Mouse (Mus musculus): ENCODE data around the gene Tnfrsf18. TPM values are rescaled to one million over a fixed set of nuclear protein-coding genes. Genes with fewer than 3 reads are reported as not detected.

Gene Tnfrsf18
- polyA plus RNA-seq (2015; fragmentation: Illumina TruSeq; extraction: RNeasy Lipid Tissue Mini Kit (QIAGEN cat#74804); ENCODE audit: insufficient read depth, low replicate concordance): 10.7 TPM

DNA sequence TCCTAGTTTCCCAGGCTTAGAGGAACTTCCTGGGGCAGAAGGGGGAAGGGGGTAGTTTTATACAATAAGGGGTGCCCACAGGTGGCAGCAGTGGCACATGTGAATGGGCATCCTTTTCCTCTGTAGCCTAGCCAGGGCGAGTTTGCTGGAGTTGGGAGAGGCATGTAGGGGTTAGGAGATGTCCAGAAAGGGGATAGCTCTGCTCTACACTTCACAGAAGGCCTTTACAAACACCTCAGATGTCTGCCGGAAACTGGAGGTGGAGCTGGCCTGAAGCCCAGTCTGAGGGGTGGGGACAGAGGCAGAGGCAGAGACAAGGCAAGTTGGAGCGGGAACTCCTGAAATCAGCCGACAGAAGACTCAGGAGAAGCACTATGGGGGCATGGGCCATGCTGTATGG is at the start of gene Tnfrsf18:
Tnfrsf18 (plus strand) TSS at position 152 of the 400 bp plus-strand sequence.

DNA sequence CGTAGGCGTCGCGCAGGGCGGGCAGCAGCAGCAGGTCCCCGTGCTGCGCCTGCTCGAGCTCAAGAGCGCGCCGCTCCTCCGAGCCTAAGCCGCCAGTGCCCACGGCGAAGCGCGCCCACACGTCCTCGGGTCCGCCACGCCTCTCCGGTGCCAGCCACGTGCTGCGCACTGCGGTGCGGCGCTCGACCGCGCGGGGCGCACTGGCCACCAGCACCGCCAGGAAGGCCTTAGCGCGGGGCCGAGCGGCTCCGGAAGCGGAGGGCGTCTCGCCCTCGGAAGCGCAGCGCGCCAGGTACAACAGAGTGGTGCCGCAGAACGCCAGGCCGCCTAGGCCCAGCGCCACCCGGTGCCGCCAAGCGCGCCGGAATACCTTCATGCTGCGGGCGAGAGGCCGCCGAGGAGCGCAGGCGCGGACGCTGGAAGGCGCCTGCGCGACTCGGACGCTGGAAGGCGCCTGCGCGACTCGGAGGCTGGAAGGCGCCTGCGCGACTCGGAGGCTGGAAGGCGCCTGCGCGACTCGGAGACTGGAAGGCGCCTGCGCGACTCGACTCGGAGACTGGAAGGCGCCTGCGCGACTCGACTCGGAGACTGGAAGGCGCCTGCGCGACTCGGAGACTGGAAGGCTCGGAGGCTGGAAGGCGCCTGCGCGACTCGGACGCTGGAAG is 33.6 kb upstream of the Tnfrsf18 start, which contains the start of the genes B3galt6 and Sdf4:
B3galt6 (minus strand) TSS at position 409 of the 665 bp plus-strand sequence.
Sdf4 (plus strand) TSS at position 632 of the 665 bp plus-strand sequence.

DNA sequence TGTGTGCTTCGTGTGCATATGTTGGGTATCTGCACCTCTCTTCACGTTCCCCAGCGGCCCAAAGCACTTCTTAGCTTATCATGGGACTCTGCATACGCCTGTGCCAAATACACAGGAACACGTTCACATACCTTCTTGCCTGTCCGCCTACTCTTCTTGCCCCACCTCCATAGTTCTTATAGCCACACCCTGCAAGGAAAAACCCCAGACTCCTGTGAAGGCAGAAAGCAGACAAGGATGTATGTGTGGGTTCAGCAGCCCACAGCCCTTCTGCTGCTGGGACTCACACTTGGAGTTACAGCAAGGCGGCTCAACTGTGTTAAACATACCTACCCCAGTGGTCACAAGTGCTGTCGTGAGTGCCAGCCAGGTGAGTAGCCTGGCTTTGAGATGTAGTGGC is 12.3 kb upstream of the Tnfrsf18 start, which contains the start of gene Tnfrsf4:
Tnfrsf4 (plus strand) TSS at position 207 of the 400 bp plus-strand sequence.

GRCm38 (mm10) chr4:156059261-156059660 is 33.3 kb downstream of the Tnfrsf18 start, which contains the start of gene Ttll10:
Ttll10 (minus strand) TSS chr4:156059414.

Other genes starting within 250 kb of the Tnfrsf18 start
- 0.36 TPM for gene Tmem88b, start 240.3 kb upstream of the Tnfrsf18 start, polyA plus RNA-seq (2015; fragmentation: Illumina TruSeq; extraction: RNeasy Lipid Tissue Mini Kit (QIAGEN cat#74804); ENCODE audit: insufficient read depth, low replicate concordance)
- not detected for gene Ankrd65, start 235.7 kb upstream of the Tnfrsf18 start, polyA plus RNA-seq (2015; fragmentation: Illumina TruSeq; extraction: RNeasy Lipid Tissue Mini Kit (QIAGEN cat#74804); ENCODE audit: insufficient read depth, low replicate concordance)
- gene Mrpl20, start 223.3 kb upstream of the Tnfrsf18 start, polyA plus RNA-seq (2015; fragmentation: Illumina TruSeq; extraction: RNeasy Lipid Tissue Mini Kit (QIAGEN cat#74804); ENCODE audit: insufficient read depth, low replicate concordance): 90.9 TPM
- gene Ccnl2, start 213.7 kb upstream of the Tnfrsf18 start, polyA plus RNA-seq (2015; fragmentation: Illumina TruSeq; extraction: RNeasy Lipid Tissue Mini Kit (QIAGEN cat#74804); ENCODE audit: insufficient read depth, low replicate concordance): 184 TPM
- 43.8 TPM for gene Aurkaip1, start 194.9 kb upstream of the Tnfrsf18 start, polyA plus RNA-seq (2015; fragmentation: Illumina TruSeq; extraction: RNeasy Lipid Tissue Mini Kit (QIAGEN cat#74804); ENCODE audit: insufficient read depth, low replicate concordance)
- 84.4 TPM for gene Mxra8, start 186.5 kb upstream of the Tnfrsf18 start, polyA plus RNA-seq (2015; fragmentation: Illumina TruSeq; extraction: RNeasy Lipid Tissue Mini Kit (QIAGEN cat#74804); ENCODE audit: insufficient read depth, low replicate concordance)
- 13.7 TPM for gene Dvl1, start 178.8 kb upstream of the Tnfrsf18 start, polyA plus RNA-seq (2015; fragmentation: Illumina TruSeq; extraction: RNeasy Lipid Tissue Mini Kit (QIAGEN cat#74804); ENCODE audit: insufficient read depth, low replicate concordance)
- gene Tas1r3, start 162.8 kb upstream of the Tnfrsf18 start, polyA plus RNA-seq (2015; fragmentation: Illumina TruSeq; extraction: RNeasy Lipid Tissue Mini Kit (QIAGEN cat#74804); ENCODE audit: insufficient read depth, low replicate concordance): 0.52 TPM
- 5.6 TPM for gene Cptp, start 156.7 kb upstream of the Tnfrsf18 start, polyA plus RNA-seq (2015; fragmentation: Illumina TruSeq; extraction: RNeasy Lipid Tissue Mini Kit (QIAGEN cat#74804); ENCODE audit: insufficient read depth, low replicate concordance)
- gene Ints11, start 156.6 kb upstream of the Tnfrsf18 start, polyA plus RNA-seq (2015; fragmentation: Illumina TruSeq; extraction: RNeasy Lipid Tissue Mini Kit (QIAGEN cat#74804); ENCODE audit: insufficient read depth, low replicate concordance): 31.0 TPM
- 12.9 TPM for gene Pusl1, start 134.4 kb upstream of the Tnfrsf18 start, polyA plus RNA-seq (2015; fragmentation: Illumina TruSeq; extraction: RNeasy Lipid Tissue Mini Kit (QIAGEN cat#74804); ENCODE audit: insufficient read depth, low replicate concordance)
- 11.1 TPM for gene Acap3, start 134.3 kb upstream of the Tnfrsf18 start, polyA plus RNA-seq (2015; fragmentation: Illumina TruSeq; extraction: RNeasy Lipid Tissue Mini Kit (QIAGEN cat#74804); ENCODE audit: insufficient read depth, low replicate concordance)
- 75.5 TPM for gene Ube2j2, start 82.3 kb upstream of the Tnfrsf18 start, polyA plus RNA-seq (2015; fragmentation: Illumina TruSeq; extraction: RNeasy Lipid Tissue Mini Kit (QIAGEN cat#74804); ENCODE audit: insufficient read depth, low replicate concordance)
- 14.8 TPM for gene C1qtnf12, start 63.8 kb upstream of the Tnfrsf18 start, polyA plus RNA-seq (2015; fragmentation: Illumina TruSeq; extraction: RNeasy Lipid Tissue Mini Kit (QIAGEN cat#74804); ENCODE audit: insufficient read depth, low replicate concordance)
- 4.0 TPM for gene B3galt6, start 33.5 kb upstream of the Tnfrsf18 start, polyA plus RNA-seq (2015; fragmentation: Illumina TruSeq; extraction: RNeasy Lipid Tissue Mini Kit (QIAGEN cat#74804); ENCODE audit: insufficient read depth, low replicate concordance)
- gene Sdf4, start 33.3 kb upstream of the Tnfrsf18 start, polyA plus RNA-seq (2015; fragmentation: Illumina TruSeq; extraction: RNeasy Lipid Tissue Mini Kit (QIAGEN cat#74804); ENCODE audit: insufficient read depth, low replicate concordance): 176 TPM
- gene Tnfrsf4, start 12.3 kb upstream of the Tnfrsf18 start, polyA plus RNA-seq (2015; fragmentation: Illumina TruSeq; extraction: RNeasy Lipid Tissue Mini Kit (QIAGEN cat#74804); ENCODE audit: insufficient read depth, low replicate concordance): 11.0 TPM
- not detected for gene Ttll10, start 33.2 kb downstream of the Tnfrsf18 start, polyA plus RNA-seq (2015; fragmentation: Illumina TruSeq; extraction: RNeasy Lipid Tissue Mini Kit (QIAGEN cat#74804); ENCODE audit: insufficient read depth, low replicate concordance)
- 42.0 TPM for gene 9430015G10Rik, start 83.8 kb downstream of the Tnfrsf18 start, polyA plus RNA-seq (2015; fragmentation: Illumina TruSeq; extraction: RNeasy Lipid Tissue Mini Kit (QIAGEN cat#74804); ENCODE audit: insufficient read depth, low replicate concordance)
- 0.10 TPM for gene Rnf223, start 104.3 kb downstream of the Tnfrsf18 start, polyA plus RNA-seq (2015; fragmentation: Illumina TruSeq; extraction: RNeasy Lipid Tissue Mini Kit (QIAGEN cat#74804); ENCODE audit: insufficient read depth, low replicate concordance)
- 14.3 TPM for gene Agrn, start 171.3 kb downstream of the Tnfrsf18 start, polyA plus RNA-seq (2015; fragmentation: Illumina TruSeq; extraction: RNeasy Lipid Tissue Mini Kit (QIAGEN cat#74804); ENCODE audit: insufficient read depth, low replicate concordance)
- gene Isg15, start 174.7 kb downstream of the Tnfrsf18 start, polyA plus RNA-seq (2015; fragmentation: Illumina TruSeq; extraction: RNeasy Lipid Tissue Mini Kit (QIAGEN cat#74804); ENCODE audit: insufficient read depth, low replicate concordance): 27.0 TPM
- gene AW011738, start 177.1 kb downstream of the Tnfrsf18 start, polyA plus RNA-seq (2015; fragmentation: Illumina TruSeq; extraction: RNeasy Lipid Tissue Mini Kit (QIAGEN cat#74804); ENCODE audit: insufficient read depth, low replicate concordance): 15.6 TPM
- gene Perm1, start 189.7 kb downstream of the Tnfrsf18 start, polyA plus RNA-seq (2015; fragmentation: Illumina TruSeq; extraction: RNeasy Lipid Tissue Mini Kit (QIAGEN cat#74804); ENCODE audit: insufficient read depth, low replicate concordance): 1.3 TPM
- 23.9 TPM for gene Plekhn1, start 208.7 kb downstream of the Tnfrsf18 start, polyA plus RNA-seq (2015; fragmentation: Illumina TruSeq; extraction: RNeasy Lipid Tissue Mini Kit (QIAGEN cat#74804); ENCODE audit: insufficient read depth, low replicate concordance)
- 63.6 TPM for gene Noc2l, start 209.8 kb downstream of the Tnfrsf18 start, polyA plus RNA-seq (2015; fragmentation: Illumina TruSeq; extraction: RNeasy Lipid Tissue Mini Kit (QIAGEN cat#74804); ENCODE audit: insufficient read depth, low replicate concordance)
- gene Samd11, start 229.5 kb downstream of the Tnfrsf18 start, polyA plus RNA-seq (2015; fragmentation: Illumina TruSeq; extraction: RNeasy Lipid Tissue Mini Kit (QIAGEN cat#74804); ENCODE audit: insufficient read depth, low replicate concordance): 2.3 TPM

All from spleen, adult 10 weeks (tissue).